Mouse (Mus musculus): ENCODE measurements around the gene Aqp7.
A peak's percentile ranks its signal among the peaks of the same experiment; 100 is the strongest.
"Not testable (repeated sequence)": the region's sequence is repeated elsewhere in the genome, so short reads cannot be mapped to it uniquely, and the experiment has no call there.

Gene Aqp7

GRCm38 (mm10) chr4:41047524-41048271 lies at the start of gene Aqp7:
Gene Aqp7, minus strand, starts transcription at chr4:41048139.
- DNase-seq (ENCODE audit: low spot score): no peak

- DNase-seq (ENCODE audit: low spot score): no peak
Measured at GRCm38 (mm10) chr4:41097381-41097780, 49.4 kb upstream of the Aqp7 start.

GRCm38 (mm10) chr4:41096794-41097193 lies 48.9 kb upstream of the Aqp7 start:
- DNase-seq (ENCODE audit: low spot score): no peak

GRCm38 (mm10) chr4:41096169-41096568 lies 48.2 kb upstream of the Aqp7 start:
- DNase-seq (ENCODE audit: low spot score): peak; percentile 17

GRCm38 (mm10) chr4:41094361-41094760 lies 46.4 kb upstream of the Aqp7 start:
- DNase-seq (ENCODE audit: low spot score): no peak

GRCm38 (mm10) chr4:41092958-41093357 lies 45.0 kb upstream of the Aqp7 start:
- DNase-seq (ENCODE audit: low spot score): no peak

GRCm38 (mm10) chr4:41091391-41091790 lies 43.5 kb upstream of the Aqp7 start:
- no peak for DNase-seq (ENCODE audit: low spot score)

GRCm38 (mm10) chr4:41089705-41090104 lies 41.8 kb upstream of the Aqp7 start:
- no peak for DNase-seq (ENCODE audit: low spot score)

- no peak for DNase-seq (ENCODE audit: low spot score)
Measured at GRCm38 (mm10) chr4:41089189-41089588, 41.2 kb upstream of the Aqp7 start.

- no peak for DNase-seq (ENCODE audit: low spot score)
Measured at GRCm38 (mm10) chr4:41087459-41088298, 39.7 kb upstream of the Aqp7 start.

- no peak for DNase-seq (ENCODE audit: low spot score)
Measured at GRCm38 (mm10) chr4:41086947-41087346, 39.0 kb upstream of the Aqp7 start.

GRCm38 (mm10) chr4:41084819-41085218 lies 36.9 kb upstream of the Aqp7 start:
- no peak for DNase-seq (ENCODE audit: low spot score)

GRCm38 (mm10) chr4:41082803-41083202 lies 34.9 kb upstream of the Aqp7 start:
- not testable (repeated sequence) for DNase-seq (ENCODE audit: low spot score)

- DNase-seq (ENCODE audit: low spot score): no peak
Measured at GRCm38 (mm10) chr4:41081733-41082132, 33.8 kb upstream of the Aqp7 start.

- no peak for DNase-seq (ENCODE audit: low spot score)
Measured at GRCm38 (mm10) chr4:41078726-41079125, 30.8 kb upstream of the Aqp7 start.

- DNase-seq (ENCODE audit: low spot score): no peak
Measured at GRCm38 (mm10) chr4:41074461-41074860, 26.5 kb upstream of the Aqp7 start.

- no peak for DNase-seq (ENCODE audit: low spot score)
Measured at GRCm38 (mm10) chr4:41073008-41073817, 25.3 kb upstream of the Aqp7 start.

- no peak for DNase-seq (ENCODE audit: low spot score)
Measured at GRCm38 (mm10) chr4:41071500-41072429, 23.8 kb upstream of the Aqp7 start.

GRCm38 (mm10) chr4:41065196-41065595 lies 17.3 kb upstream of the Aqp7 start:
- DNase-seq (ENCODE audit: low spot score): no peak

- peak; percentile 64 for DNase-seq (ENCODE audit: low spot score)
Measured at GRCm38 (mm10) chr4:41063894-41064673, 16.1 kb upstream of the Aqp7 start.

Measured in retina, embryonic 14.5 days (tissue).